Mouse (Mus musculus): ENCODE measurements at regions not wholly inside any gene's neighbourhood (a gene's known extent, or its start where the extent isn't known, plus 50 kb on each side); places are given as distances from the start of the nearest gene placed in this dataset.

DNA sequence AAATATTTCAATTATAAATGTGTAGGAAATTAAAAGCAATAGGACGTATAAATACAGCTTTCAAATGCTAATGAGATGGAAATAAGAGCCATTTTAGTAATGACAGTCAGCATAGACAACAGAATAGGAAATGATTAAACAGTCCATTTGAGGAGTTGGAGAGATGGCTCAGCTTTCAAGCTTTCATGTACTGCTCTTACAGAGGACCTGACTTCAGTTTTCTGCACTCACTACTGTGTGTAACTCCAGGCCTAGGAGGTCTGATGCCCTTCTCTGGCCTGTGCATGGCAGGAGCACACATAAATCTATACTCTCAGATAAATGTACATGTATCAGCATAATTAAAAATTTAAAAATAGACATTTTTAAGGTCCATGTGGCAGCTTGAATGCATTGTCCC lies 643.1 kb downstream of the Fgf12 start:
- no peak for DNase-seq (ENCODE audit: low spot score)

All from left cerebral cortex, adult 11 months (tissue).